Mouse (Mus musculus) heart, adult 9 months (tissue): ENCODE data around the gene Gm21828.
"Not testable (repeated sequence)": the region's sequence is repeated elsewhere in the genome, so short reads cannot be mapped to it uniquely, and the experiment has no call there.

Experiments
- DNase-seq, 2 experiments: peaks; one replicate each; pipeline ENCODE4 v3.0.0; 2022; ENCODE audit warnings: low spot score in 2 of 2

The Gm21828 gene

GRCm38 (mm10) chrY:13223828-13224227, at the start of gene Gm21828:
TSS of gene Gm21828 (minus strand) at chrY:13223928.
- not testable (repeated sequence) for DNase-seq

GRCm38 (mm10) chrY:13252091-13252490, 28.4 kb upstream of the Gm21828 start, which contains the start of the genes Gm21440 and Gm21454:
TSS of gene Gm21440 (plus strand) at chrY:13252391.
TSS of gene Gm21454 (plus strand) at chrY:13252442.
- DNase-seq, result not testable (repeated sequence)
